Mouse (Mus musculus) erythroblast, embryonic 14.5 days (primary cell): Measurements from ENCODE around the gene Tbl3.

ENCODE experiments used
- GATA1 ChIP-seq: IDR thresholded peaks from 2 replicates; pipeline ENCODE4 v1.6.1; 2012; ENCODE audit warnings: low read length, inconsistent platforms, mixed read lengths
- TAL1 ChIP-seq: IDR thresholded peaks from 3 replicates; pipeline ENCODE4 v1.6.1; 2012; ENCODE audit warnings: low read length, inconsistent platforms, mixed read lengths

GRCm38 (mm10) chr17:24676187-24676586 is 31.3 kb downstream of the Tbl3 start:
- TF ChIP-seq GATA1: no peak
- TF ChIP-seq TAL1: no peak
